In genomic region chr6:54655471-54656095, GRCm38 (mm10) we compare ENCODE assay signal across 9 mouse cellular contexts. TPM values are rescaled to one million over a fixed set of nuclear protein-coding genes. Genes with fewer than 3 reads are reported as not detected.
DNase-seq lines count a peak whose midpoint lies in the region; ATAC-seq lines count a peak whose summit lies in the region.
"Had no signal": no experiment of that assay in that cellular context is flagged by ENCODE, and none has a peak within 500 bp of the region (broad histone marks: within the 10 kb centered on the region; RNA-seq: fewer than 3 reads in every experiment).

No protein-coding gene starts in this region.

- ATAC-seq in frontal cortex, adult (ENCODE audit: low TSS enrichment), result peak; percentile 72
- ATAC-seq in erythroid progenitor cell, adult 5-6 weeks (replicated peaks; ENCODE audit: low FRiP score, poor library complexity, severe bottlenecking), result no peak

- intact Hi-C loops in heart, postnatal 10 days (cut with DNase I), result no loop called here

- DNase-seq in frontal cortex, postnatal 10 days (ENCODE audit: low spot score in 2 of 2), result no peak
- peak; percentile 96 for DNase-seq in 3T3-L1 (ENCODE audit: low read depth, low spot score)
- peak; percentile 64 for DNase-seq in brain, adult 2 months (ENCODE audit: low read depth, low spot score)
- DNase-seq in heart, postnatal 10 days, result peak; percentile 36 to 45
- DNase-seq in spleen, adult 12 weeks (ENCODE audit: low spot score), result no peak
- no peak for DNase-seq in layer of hippocampus, postnatal 36 days

RNA-seq across cellular contexts. Expression of gene Mturn, which starts 25.8 kb away (rescaled TPM):
- total RNA-seq in heart, postnatal 10 days (2021), result 10 to 100 TPM; 12.1 to 12.7 TPM
- total RNA-seq in erythroid progenitor cell, adult 5-6 weeks (2015; ENCODE audit: low replicate concordance), result 13.7 and 23.1 TPM in 2 replicates
- 20.4 and 29.0 TPM in 2 replicates for total RNA-seq in erythroid progenitor cell, adult 5-6 weeks (2017; ENCODE audit: low replicate concordance)
- total RNA-seq in layer of hippocampus, postnatal 36 days (2021), result 100 to 1,000 TPM; 144 to 156 TPM

RNA-seq across cellular contexts. Expression of gene Fkbp14, which starts 58.5 kb away (rescaled TPM):
- total RNA-seq in heart, postnatal 10 days (2021), result 10 to 100 TPM; 15.1 to 17.0 TPM
- total RNA-seq in erythroid progenitor cell, adult 5-6 weeks (2015; ENCODE audit: low replicate concordance), result not detected in 2 replicates
- total RNA-seq in erythroid progenitor cell, adult 5-6 weeks (2017; ENCODE audit: low replicate concordance), result 0.64 and 3.4 TPM in 2 replicates
- total RNA-seq in layer of hippocampus, postnatal 36 days (2021), result 10 to 100 TPM; 14.5 to 14.8 TPM
- total RNA-seq: megakaryocyte, adult 5-6 weeks had no signal

Comparison
In these comparisons a context has a peak if more than half of its experiments do, and no peak if none do; other contexts are left out.
1. DNase-seq: peak in 3T3-L1 (single experiment), brain, adult 2 months (single experiment) and heart, postnatal 10 days (2 of 2); none in frontal cortex, postnatal 10 days (0 of 2), spleen, adult 12 weeks (single experiment) and layer of hippocampus, postnatal 36 days (0 of 2).
2. RNA of gene Mturn, which starts 25.8 kb away (total RNA-seq): 144 to 156 TPM in layer of hippocampus, postnatal 36 days; 13.7 to 29.0 TPM in erythroid progenitor cell, adult 5-6 weeks and 12.1 to 12.7 TPM in heart, postnatal 10 days; every median in the first group is over 4 times any median in the second.